Mouse (Mus musculus): ENCODE measurements around the gene Dock9.

Dock9 gene

GRCm38 (mm10) chr14:121797457-121798410 is at the start of gene Dock9:
Gene Dock9, minus strand, starts transcription at chr14:121797837.
- peak; percentile 77 for DNase-seq (ENCODE audit: low spot score)

- DNase-seq (ENCODE audit: low spot score): no peak
Observed at GRCm38 (mm10) chr14:121844486-121844885, 46.8 kb upstream of the Dock9 start.

- DNase-seq (ENCODE audit: low spot score): no peak
Observed at GRCm38 (mm10) chr14:121840217-121840616, 42.6 kb upstream of the Dock9 start.

GRCm38 (mm10) chr14:121838161-121838560 is 40.5 kb upstream of the Dock9 start:
- no peak for DNase-seq (ENCODE audit: low spot score)

- no peak for DNase-seq (ENCODE audit: low spot score)
Observed at GRCm38 (mm10) chr14:121833001-121833520, 35.4 kb upstream of the Dock9 start.

- DNase-seq (ENCODE audit: low spot score): no peak
Observed at GRCm38 (mm10) chr14:121829816-121830442, 32.3 kb upstream of the Dock9 start.

- DNase-seq (ENCODE audit: low spot score): no peak
Observed at GRCm38 (mm10) chr14:121827091-121827490, 29.5 kb upstream of the Dock9 start.

GRCm38 (mm10) chr14:121825521-121826445 is 28.1 kb upstream of the Dock9 start:
- DNase-seq (ENCODE audit: low spot score): no peak

- DNase-seq (ENCODE audit: low spot score): peak; percentile 17
Observed at GRCm38 (mm10) chr14:121824322-121825103, 26.9 kb upstream of the Dock9 start.

- DNase-seq (ENCODE audit: low spot score): no peak
Observed at GRCm38 (mm10) chr14:121822997-121823396, 25.4 kb upstream of the Dock9 start.

GRCm38 (mm10) chr14:121822506-121822905 is 24.9 kb upstream of the Dock9 start:
- no peak for DNase-seq (ENCODE audit: low spot score)

GRCm38 (mm10) chr14:121806791-121807190 is 9.2 kb upstream of the Dock9 start:
- DNase-seq (ENCODE audit: low spot score): no peak

GRCm38 (mm10) chr14:121806316-121806715 is 8.7 kb upstream of the Dock9 start:
- DNase-seq (ENCODE audit: low spot score): no peak

GRCm38 (mm10) chr14:121804461-121804860 is 6.8 kb upstream of the Dock9 start:
- no peak for DNase-seq (ENCODE audit: low spot score)

- no peak for DNase-seq (ENCODE audit: low spot score)
Observed at GRCm38 (mm10) chr14:121800962-121801361, 3.3 kb upstream of the Dock9 start.

- no peak for DNase-seq (ENCODE audit: low spot score)
Observed at GRCm38 (mm10) chr14:121799112-121799511, 1.5 kb upstream of the Dock9 start.

- DNase-seq (ENCODE audit: low spot score): peak; percentile 75
Observed at GRCm38 (mm10) chr14:121798411-121798799, 768 bp upstream of the Dock9 start.

- DNase-seq (ENCODE audit: low spot score): no peak
Observed at GRCm38 (mm10) chr14:121796571-121797456, 823 bp downstream of the Dock9 start.

GRCm38 (mm10) chr14:121795536-121795935 is 2.1 kb downstream of the Dock9 start:
- DNase-seq (ENCODE audit: low spot score): no peak

GRCm38 (mm10) chr14:121793639-121794038 is 4.0 kb downstream of the Dock9 start:
- DNase-seq (ENCODE audit: low spot score): no peak
